Mouse (Mus musculus) frontal cortex, postnatal 36 days (tissue): Measurements from ENCODE around the gene Sumo2.
"Not testable (repeated sequence)": the region's sequence is repeated elsewhere in the genome, so short reads cannot be mapped to it uniquely, and the experiment has no call there.

Experiments
- DNase-seq, 2 experiments: peaks; one replicate each; pipeline ENCODE4 v3.0.0; 2022; ENCODE audit warnings: low spot score in 2 of 2

Sumo2 gene

DNA sequence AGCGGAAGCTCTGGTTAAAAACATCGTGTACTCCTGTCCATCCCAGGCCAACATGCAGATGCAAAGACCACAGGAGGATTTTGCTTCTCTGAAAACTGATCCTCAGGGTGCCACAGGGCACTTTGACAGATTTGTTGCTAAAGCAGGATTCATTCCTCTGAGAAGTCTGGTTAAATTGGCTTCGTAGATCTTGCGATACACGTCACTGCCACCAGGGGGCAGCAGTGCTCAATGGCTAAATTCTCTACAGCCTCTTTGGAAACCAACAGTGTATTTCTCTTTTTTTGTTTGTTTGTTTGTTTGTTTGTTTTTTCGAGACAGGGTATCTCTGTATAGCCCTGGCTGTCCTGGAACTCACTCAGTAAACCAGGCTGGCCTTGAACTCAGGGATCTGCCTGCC is 52.4 kb downstream of the Sumo2 start:
- peak; percentile 85 to 88 for DNase-seq

DNA sequence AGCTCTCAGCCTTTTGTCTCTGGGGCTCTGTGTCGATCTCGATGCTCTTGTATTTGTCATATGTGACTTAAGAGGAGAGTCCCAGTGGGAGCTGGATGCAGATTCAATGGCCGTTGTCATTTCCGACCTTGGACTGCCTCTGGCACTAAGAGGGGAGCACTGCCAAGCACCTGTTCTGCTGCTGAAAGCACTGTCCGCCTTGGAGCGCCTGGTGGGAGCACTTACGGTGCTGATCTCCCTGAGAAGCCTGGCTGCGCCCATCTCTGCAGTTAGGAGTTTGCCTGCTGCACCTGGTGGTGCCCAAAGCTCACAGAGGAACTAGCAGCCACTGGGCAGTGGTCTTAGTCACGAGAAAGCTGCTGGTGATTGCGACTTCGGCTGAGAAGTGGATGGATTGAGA is 52.8 kb downstream of the Sumo2 start:
- DNase-seq, result no peak

DNA sequence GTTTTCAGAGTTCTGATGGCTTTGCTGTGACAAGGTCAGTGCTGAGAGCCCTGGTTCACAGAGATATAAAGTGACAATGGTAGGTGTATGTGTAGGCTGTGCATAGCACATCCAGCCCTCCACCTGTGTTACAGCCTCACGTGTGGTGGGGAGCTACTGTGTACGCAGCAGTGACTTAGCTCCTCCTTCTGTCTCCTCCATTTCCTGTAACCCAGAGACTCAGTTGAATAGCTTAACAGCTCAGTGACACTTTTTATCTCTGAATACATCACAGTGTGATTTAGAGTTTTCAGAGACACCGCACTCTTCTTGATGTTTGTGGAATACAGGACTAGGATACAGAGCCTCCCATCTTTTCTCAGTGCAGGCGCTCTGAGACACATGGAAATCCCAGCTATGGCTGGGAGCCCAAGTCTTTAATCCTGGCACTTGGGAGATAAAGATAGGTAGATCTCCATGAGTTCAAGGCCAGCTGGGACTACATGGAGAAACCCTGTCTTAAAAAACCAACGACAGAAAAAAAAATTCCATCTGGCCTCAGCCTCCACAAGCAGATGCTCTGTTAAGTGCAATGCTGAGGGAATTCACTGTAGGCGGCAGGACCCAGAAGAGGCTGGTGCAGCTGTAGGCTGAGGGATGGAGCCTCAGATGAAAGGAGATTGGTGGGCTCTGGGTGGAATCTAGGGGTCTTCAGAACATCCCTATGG is 54.4 kb downstream of the Sumo2 start:
- peak; percentile 64 to 88 for DNase-seq

- DNase-seq, result no peak
Observed at GRCm38 (mm10) chr11:115478296-115478938, 57.7 kb downstream of the Sumo2 start.

GRCm38 (mm10) chr11:115477388-115477787 is 58.7 kb downstream of the Sumo2 start:
- not testable (repeated sequence) for DNase-seq

- DNase-seq, result not testable (repeated sequence)
Observed at GRCm38 (mm10) chr11:115476630-115477029, 59.4 kb downstream of the Sumo2 start.

- no peak for DNase-seq
Observed at GRCm38 (mm10) chr11:115475758-115476237, 60.3 kb downstream of the Sumo2 start.

DNA sequence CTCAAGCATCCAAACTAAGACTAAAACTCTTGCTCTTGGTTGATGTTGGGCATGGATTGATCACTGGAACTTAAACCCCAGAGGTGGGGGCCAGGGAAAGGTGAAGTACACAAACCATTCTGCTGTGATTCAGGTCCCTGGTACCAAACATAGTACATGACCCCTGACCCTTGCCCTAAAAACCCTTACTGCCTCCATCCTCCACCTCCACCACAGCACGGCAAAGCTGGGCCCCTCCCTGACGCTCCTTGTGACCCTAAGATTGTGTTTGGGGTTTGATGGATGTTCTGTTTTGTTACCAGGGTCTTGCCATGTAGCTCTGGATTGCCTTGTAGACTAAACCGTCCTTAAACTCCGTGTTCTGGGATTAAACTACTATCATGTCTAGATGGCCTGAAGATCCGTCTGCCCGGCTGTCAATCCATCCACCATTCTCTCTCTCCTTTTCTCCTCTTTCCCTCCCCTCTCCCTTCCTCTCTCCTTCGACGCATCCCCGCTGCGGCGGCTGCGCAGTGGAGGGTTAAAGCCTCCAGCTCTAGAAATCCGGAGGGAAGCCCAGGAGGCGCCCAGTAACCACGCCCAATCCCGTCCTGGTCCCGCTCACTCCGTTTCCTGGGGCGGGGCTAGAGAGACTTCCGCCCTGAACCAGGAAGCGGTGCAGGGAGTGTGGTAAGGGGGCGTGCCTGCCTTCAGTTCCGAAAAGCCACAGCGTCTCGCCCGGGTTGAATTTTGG is 60.9 kb downstream of the Sumo2 start, which contains the start of gene Armc7:
Gene Armc7, plus strand, starts transcription at position 643 of the 733 bp plus-strand sequence.
- peak; percentile 93 to 95 for DNase-seq

GRCm38 (mm10) chr11:115473626-115474275 is 62.3 kb downstream of the Sumo2 start:
- DNase-seq, result peak; percentile 98 to 99
